Mouse (Mus musculus): ENCODE results near the gene Irs3. TPM values are rescaled to one million over a fixed set of nuclear protein-coding genes. Genes with fewer than 3 reads are reported as not detected.

Irs3 gene
- polyA plus RNA-seq, 2 experiments: 0.15 to 0.30 TPM

DNA sequence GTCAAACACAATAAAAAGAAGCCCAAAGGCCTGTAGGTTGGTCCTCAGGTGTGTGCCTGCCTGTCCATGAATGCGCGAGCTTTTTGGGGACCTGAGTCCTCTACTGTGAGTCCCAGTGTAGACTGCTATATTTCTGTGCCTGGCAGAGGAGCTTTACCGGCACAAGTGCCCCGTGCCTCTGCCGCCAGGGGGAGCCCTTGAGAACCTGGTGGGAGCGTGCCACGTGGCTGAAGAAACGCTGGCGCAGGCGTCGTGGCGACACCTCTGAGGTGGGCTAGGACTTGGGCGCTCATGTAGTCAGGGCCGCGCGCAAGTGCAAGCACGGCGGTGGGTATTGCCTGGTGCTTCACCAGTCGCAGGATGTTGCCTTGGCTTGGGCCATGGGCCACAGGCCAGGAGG, 4.5 kb downstream of the Irs3 start, which contains the start of gene Sap25:
Gene Sap25, plus strand, starts transcription at position 281 of the 400 bp plus-strand sequence.
- Histone ChIP-seq H3K4me1 (ENCODE audit: control insufficient read depth, insufficient read depth, low read length) (peaks cover 3% of the 10 kb centered on the region; the same call in 1 of the 2 replicates), H3K27ac (replicated peaks; ENCODE audit: low read depth, low read length) (no peak within 1 kb of the TSS), H3K36me3 (ENCODE audit: control insufficient read depth, insufficient read depth, low read length) (peaks cover 66% of the 10 kb centered on the region), H3K4me2 (replicated peaks; ENCODE audit: low read depth, low read length, severe bottlenecking) (no peak within 1 kb of the TSS), H3K9me3 (ENCODE audit: control insufficient read depth, low read length) (no peaks in the 10 kb centered on the region), H3K27me3 (ENCODE audit: control insufficient read depth, insufficient read depth, low read length) (peaks cover 19% of the 10 kb centered on the region), H3K4me3 (replicated peaks; ENCODE audit: low read length) (no peak within 1 kb of the TSS), H3K9ac (ENCODE audit: low read depth, low read length, severe bottlenecking) (no peak within 1 kb of the TSS)
- TF ChIP-seq POLR2A (IDR thresholded peaks at IDR 0.05; ENCODE audit: borderline replicate concordance, extremely low read depth, insufficient read depth, insufficient read length): no peak
- no peak for ATAC-seq (ENCODE audit: low FRiP score, low read depth)
- 84% methylated on average over 19 of the region's 19 CpGs for WGBS
- no peak for DNase-seq (ENCODE audit: low spot score)

DNA sequence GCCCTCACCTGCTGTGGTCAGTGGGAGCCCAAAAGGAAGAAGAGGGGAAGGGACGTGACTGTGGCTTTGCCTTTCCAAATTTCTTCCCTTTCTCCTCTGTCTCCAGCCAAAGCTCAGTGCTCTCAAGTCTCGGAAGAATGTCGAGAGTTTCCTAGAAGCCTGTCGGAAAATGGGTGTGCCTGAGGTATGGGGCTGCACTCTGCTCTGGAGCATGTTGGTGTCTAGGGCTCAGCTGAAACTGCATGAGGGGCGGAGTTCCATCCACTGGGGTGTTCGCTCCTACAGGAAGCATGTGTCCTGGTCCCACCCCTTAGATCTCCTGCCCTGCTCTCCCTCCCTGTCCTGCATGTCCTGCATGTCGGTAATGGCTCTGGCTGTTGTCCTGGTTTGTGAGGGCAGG, 6.0 kb downstream of the Irs3 start:
- WGBS: 79% methylated on average over 6 of the region's 7 CpGs
- no peak for TF ChIP-seq POLR2A (IDR thresholded peaks at IDR 0.05; ENCODE audit: borderline replicate concordance, extremely low read depth, insufficient read depth, insufficient read length)
- Histone ChIP-seq H3K27me3 (ENCODE audit: control insufficient read depth, insufficient read depth, low read length) (peaks cover 3% of the 10 kb centered on the region; the same call in 1 of the 2 replicates), H3K9me3 (ENCODE audit: control insufficient read depth, low read length) (no peaks in the 10 kb centered on the region), H3K4me1 (ENCODE audit: control insufficient read depth, insufficient read depth, low read length) (no peaks in the 10 kb centered on the region), H3K27ac (replicated peaks; ENCODE audit: low read depth, low read length) (no peak overlapping the region), H3K4me2 (replicated peaks; ENCODE audit: low read depth, low read length, severe bottlenecking) (no peak overlapping the region), H3K9ac (ENCODE audit: low read depth, low read length, severe bottlenecking) (no peak overlapping the region), H3K36me3 (ENCODE audit: control insufficient read depth, insufficient read depth, low read length) (peaks cover 78% of the 10 kb centered on the region), H3K4me3 (replicated peaks; ENCODE audit: low read length) (no peak overlapping the region)
- no peak for ATAC-seq (ENCODE audit: low FRiP score, low read depth)
- no peak for DNase-seq (ENCODE audit: low spot score)

DNA sequence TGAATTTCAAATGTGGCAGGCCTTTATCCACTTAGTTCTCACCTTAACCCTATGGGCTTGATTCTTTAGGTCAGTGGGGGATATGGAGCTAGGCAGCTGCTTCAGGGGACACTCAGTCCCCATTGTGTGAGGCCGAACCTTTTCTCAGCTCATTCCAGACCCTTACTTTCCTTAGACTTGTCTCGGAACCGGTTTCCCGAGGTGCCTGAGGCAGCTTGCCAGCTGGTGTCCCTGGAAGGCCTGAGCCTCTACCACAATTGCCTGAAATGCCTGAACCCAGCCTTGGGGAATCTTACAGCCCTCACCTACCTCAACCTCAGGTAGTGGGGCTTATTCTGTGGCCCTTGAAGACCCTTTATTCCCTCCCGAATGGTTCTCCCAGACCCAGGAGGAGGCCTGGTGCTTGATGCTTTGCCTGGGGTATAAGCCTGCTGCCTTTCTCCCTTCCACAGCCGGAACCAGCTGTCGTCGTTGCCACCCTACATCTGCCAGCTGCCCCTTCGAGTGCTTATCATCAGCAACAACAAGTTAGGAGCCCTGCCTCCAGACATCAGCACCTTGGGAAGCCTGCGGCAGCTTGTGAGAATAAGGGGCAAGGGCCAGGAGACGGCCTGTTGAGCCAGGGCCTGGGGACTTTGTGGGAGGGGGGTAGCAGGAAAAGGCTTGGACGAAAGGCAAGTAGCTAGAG, 12.0 kb downstream of the Irs3 start:
- DNase-seq (ENCODE audit: low spot score) (no peak), ATAC-seq (ENCODE audit: low FRiP score, low read depth) (no peak)
- no peaks in the 10 kb centered on the region for H3K27me3 ChIP-seq (ENCODE audit: control insufficient read depth, insufficient read depth, low read length)
- peaks cover 12% of the 10 kb centered on the region for H3K4me1 ChIP-seq (ENCODE audit: control insufficient read depth, insufficient read depth, low read length)
- H3K36me3 ChIP-seq (ENCODE audit: control insufficient read depth, insufficient read depth, low read length): peaks cover 59% of the 10 kb centered on the region
- H3K4me3 ChIP-seq (replicated peaks; ENCODE audit: low read length): no peak overlapping the region
- no peak for TF ChIP-seq POLR2A (IDR thresholded peaks at IDR 0.05; ENCODE audit: borderline replicate concordance, extremely low read depth, insufficient read depth, insufficient read length)
- H3K27ac ChIP-seq (replicated peaks; ENCODE audit: low read depth, low read length): no peak overlapping the region
- H3K9ac ChIP-seq (ENCODE audit: low read depth, low read length, severe bottlenecking): no peak overlapping the region
- H3K9me3 ChIP-seq (ENCODE audit: control insufficient read depth, low read length): no peaks in the 10 kb centered on the region
- WGBS: 77% methylated on average over 12 of the region's 12 CpGs
- H3K4me2 ChIP-seq (replicated peaks; ENCODE audit: low read depth, low read length, severe bottlenecking): no peak overlapping the region

DNA sequence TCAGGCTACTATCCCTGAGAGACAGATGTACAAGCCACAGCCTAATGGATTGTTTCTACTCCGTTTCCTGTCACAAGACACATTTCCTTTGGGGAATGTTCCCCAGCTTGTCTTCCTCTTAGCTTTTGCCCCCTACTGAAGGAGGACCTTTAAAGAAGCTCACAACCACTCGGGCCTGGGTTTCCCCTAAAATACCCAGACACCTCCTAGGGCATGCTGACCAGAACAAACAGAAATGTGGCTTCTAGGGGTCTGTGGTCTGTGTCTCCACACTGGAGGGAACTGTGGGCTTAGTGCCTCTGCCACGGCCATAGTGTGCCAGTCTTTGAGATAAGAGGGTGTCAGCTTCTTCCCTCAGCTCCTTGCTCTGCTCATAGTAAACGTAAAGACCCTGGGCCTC, 13.9 kb downstream of the Irs3 start:
- Histone ChIP-seq H3K36me3 (ENCODE audit: control insufficient read depth, insufficient read depth, low read length) (peaks cover 39% of the 10 kb centered on the region), H3K27me3 (ENCODE audit: control insufficient read depth, insufficient read depth, low read length) (no peaks in the 10 kb centered on the region), H3K9me3 (ENCODE audit: control insufficient read depth, low read length) (no peaks in the 10 kb centered on the region), H3K4me1 (ENCODE audit: control insufficient read depth, insufficient read depth, low read length) (peaks cover 16% of the 10 kb centered on the region), H3K4me2 (replicated peaks; ENCODE audit: low read depth, low read length, severe bottlenecking) (peak overlapping the region; percentile 2; the same call in 1 of the 2 replicates), H3K27ac (replicated peaks; ENCODE audit: low read depth, low read length) (no peak overlapping the region), H3K9ac (ENCODE audit: low read depth, low read length, severe bottlenecking) (no peak overlapping the region), H3K4me3 (replicated peaks; ENCODE audit: low read length) (no peak overlapping the region)
- DNase-seq (ENCODE audit: low spot score) (no peak), ATAC-seq (ENCODE audit: low FRiP score, low read depth) (no peak)
- TF ChIP-seq POLR2A (IDR thresholded peaks at IDR 0.05; ENCODE audit: borderline replicate concordance, extremely low read depth, insufficient read depth, insufficient read length): no peak
- WGBS: 73% methylated on average over 4 of the region's 4 CpGs

DNA sequence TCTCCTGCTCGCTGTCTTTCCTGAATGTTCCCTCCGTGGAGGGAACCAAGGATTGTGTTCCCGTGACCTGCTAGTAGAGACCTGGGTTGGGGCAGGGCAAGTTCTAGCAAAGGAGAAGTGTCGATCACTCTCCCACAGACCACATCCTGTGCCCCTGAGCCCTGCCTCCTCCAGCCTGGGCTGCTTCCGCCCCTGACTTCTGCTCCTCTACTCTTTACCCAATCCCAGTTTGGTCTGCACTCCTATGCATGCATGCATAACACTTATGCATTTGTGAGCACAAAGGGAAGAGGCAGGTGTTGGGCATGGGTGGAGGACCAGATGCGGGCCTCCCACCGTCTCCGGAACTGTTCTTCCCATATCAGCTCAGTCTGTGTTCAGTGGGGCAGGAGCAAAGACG, 14.3 kb downstream of the Irs3 start:
- ATAC-seq (ENCODE audit: low FRiP score, low read depth) (no peak), DNase-seq (ENCODE audit: low spot score) (no peak)
- Histone ChIP-seq H3K27me3 (ENCODE audit: control insufficient read depth, insufficient read depth, low read length) (no peaks in the 10 kb centered on the region), H3K4me2 (replicated peaks; ENCODE audit: low read depth, low read length, severe bottlenecking) (peak overlapping the region; percentile 77; the same call in 1 of the 2 replicates), H3K27ac (replicated peaks; ENCODE audit: low read depth, low read length) (peak overlapping the region; percentile 71), H3K9me3 (ENCODE audit: control insufficient read depth, low read length) (no peaks in the 10 kb centered on the region), H3K4me1 (ENCODE audit: control insufficient read depth, insufficient read depth, low read length) (peaks cover 16% of the 10 kb centered on the region), H3K4me3 (replicated peaks; ENCODE audit: low read length) (no peak overlapping the region), H3K9ac (ENCODE audit: low read depth, low read length, severe bottlenecking) (0 out of 2 replicates have a peak overlapping the region, but pooled peaks have one; percentile 73), H3K36me3 (ENCODE audit: control insufficient read depth, insufficient read depth, low read length) (peaks cover 35% of the 10 kb centered on the region)
- TF ChIP-seq POLR2A (IDR thresholded peaks at IDR 0.05; ENCODE audit: borderline replicate concordance, extremely low read depth, insufficient read depth, insufficient read length): no peak
- 62% methylated on average over 9 of the region's 9 CpGs for WGBS

Measured in limb, embryonic 14.5 days (tissue).